Mouse (Mus musculus): Measurements from ENCODE around the gene Ubtfl1. TPM values are rescaled to one million over a fixed set of nuclear protein-coding genes. Genes with fewer than 3 reads are reported as not detected.

Gene Ubtfl1
- polyA plus RNA-seq, 1 experiment from 2014 or later, result not detected

Small RNA genes within 50 kb of the gene (microRNA-seq; reads per million reads assigned to microRNA genes)
- gene Gm22854 (ENCODE audit: borderline number of aligned reads), result not detected

Other genes with a start within 250 kb of the Ubtfl1 start
- 112 and 116 TPM in 2 replicates for gene Chordc1, start 112.3 kb upstream of the Ubtfl1 start, polyA plus RNA-seq (2014; fragmentation: Nextera tagmentation; extraction: Ambion mirVana)
- gene Naalad2, start 1.4 kb upstream of the Ubtfl1 start, polyA plus RNA-seq (2014; fragmentation: Nextera tagmentation; extraction: Ambion mirVana), result 0.74 and 1.5 TPM in 2 replicates
- gene Mbd3l2, start 26.2 kb downstream of the Ubtfl1 start, polyA plus RNA-seq (2014; fragmentation: Nextera tagmentation; extraction: Ambion mirVana), result not detected in 2 replicates
- gene Zfp558, start 73.8 kb downstream of the Ubtfl1 start, polyA plus RNA-seq (2014; fragmentation: Nextera tagmentation; extraction: Ambion mirVana), result 1.9 and 3.6 TPM in 2 replicates
- not detected in 2 replicates for gene Mbd3l1, start 73.9 kb downstream of the Ubtfl1 start, polyA plus RNA-seq (2014; fragmentation: Nextera tagmentation; extraction: Ambion mirVana)